Mouse (Mus musculus) right cerebral cortex, postnatal 36 days (tissue): ENCODE measurements around the gene Dtx2.

Source experiments
- DNase-seq, 2 experiments: peaks; one replicate each; pipeline ENCODE4 v3.0.0; 2022; ENCODE audit warnings: low spot score in 2 of 2, mixed read lengths in 1 of 2

Dtx2 gene

GRCm38 (mm10) chr5:135974365-135974764, 20.2 kb upstream of the Dtx2 start, which contains the start of gene Ssc4d:
Gene Ssc4d, minus strand, starts transcription at chr5:135974531.
- no peak for DNase-seq

GRCm38 (mm10) chr5:135975893-135976668, 18.5 kb upstream of the Dtx2 start:
- DNase-seq = no peak

GRCm38 (mm10) chr5:135979381-135979780, 15.2 kb upstream of the Dtx2 start:
- no peak for DNase-seq

GRCm38 (mm10) chr5:135979904-135980303, 14.7 kb upstream of the Dtx2 start, which contains the start of gene Zp3:
Gene Zp3, plus strand, starts transcription at chr5:135980099.
- no peak for DNase-seq

- no peak for DNase-seq
Observed at GRCm38 (mm10) chr5:135982398-135982797, 12.2 kb upstream of the Dtx2 start.

GRCm38 (mm10) chr5:135984546-135985044, 10.0 kb upstream of the Dtx2 start:
- DNase-seq = no peak

- no peak for DNase-seq
Observed at GRCm38 (mm10) chr5:135987248-135987647, 7.4 kb upstream of the Dtx2 start.

- no peak for DNase-seq
Observed at GRCm38 (mm10) chr5:135990601-135991000, 4.0 kb upstream of the Dtx2 start.

GRCm38 (mm10) chr5:135993381-135993965, 1.1 kb upstream of the Dtx2 start:
- no peak for DNase-seq

- DNase-seq = no peak
Observed at GRCm38 (mm10) chr5:135994335-135994724, 270 bp upstream of the Dtx2 start.

GRCm38 (mm10) chr5:135996162-135996561, 1.6 kb downstream of the Dtx2 start:
- DNase-seq = no peak

GRCm38 (mm10) chr5:136001222-136001621, 6.6 kb downstream of the Dtx2 start:
- no peak for DNase-seq

- no peak for DNase-seq
Observed at GRCm38 (mm10) chr5:136002325-136002724, 7.7 kb downstream of the Dtx2 start.

- DNase-seq = no peak
Observed at GRCm38 (mm10) chr5:136002751-136003151, 8.2 kb downstream of the Dtx2 start.

- DNase-seq = no peak
Observed at GRCm38 (mm10) chr5:136004537-136004936, 9.9 kb downstream of the Dtx2 start.

- no peak for DNase-seq
Observed at GRCm38 (mm10) chr5:136007745-136008144, 13.1 kb downstream of the Dtx2 start.

GRCm38 (mm10) chr5:136014877-136015276, 20.3 kb downstream of the Dtx2 start:
- no peak for DNase-seq

- no peak for DNase-seq
Observed at GRCm38 (mm10) chr5:136015586-136015985, 21.0 kb downstream of the Dtx2 start.

- DNase-seq = no peak
Observed at GRCm38 (mm10) chr5:136016014-136016876, 21.6 kb downstream of the Dtx2 start.

- no peak for DNase-seq
Observed at GRCm38 (mm10) chr5:136017262-136017661, 22.7 kb downstream of the Dtx2 start.

- DNase-seq = no peak
Observed at GRCm38 (mm10) chr5:136018726-136019125, 24.1 kb downstream of the Dtx2 start.

GRCm38 (mm10) chr5:136019907-136020306, 25.3 kb downstream of the Dtx2 start:
- no peak for DNase-seq
